Mouse (Mus musculus) heart, postnatal 0 days (tissue): ENCODE results near the gene Prcp.

ENCODE experiments used
- CTCF ChIP-seq: IDR thresholded peaks from 2 replicates; pipeline ENCODE4 v1.5.1; 2016; ENCODE audit warnings: antibody characterized with exemption, control low read depth, low read depth
- EP300 ChIP-seq: IDR thresholded peaks from 2 replicates; pipeline ENCODE4 v1.6.1; 2016; ENCODE audit warnings: antibody characterized with exemption, low read depth

- TF ChIP-seq CTCF (no peak), EP300 (no peak)
These were observed 2.7 kb upstream of the Prcp start for GRCm38 (mm10) chr7:92871596-92871995.
